Mouse (Mus musculus): Measurements from ENCODE around the gene Ak1.

Gene Ak1

GRCm38 (mm10) chr2:32601417-32602065 is 20.0 kb upstream of the Ak1 start:
- DNase-seq: peak; percentile 77

DNA sequence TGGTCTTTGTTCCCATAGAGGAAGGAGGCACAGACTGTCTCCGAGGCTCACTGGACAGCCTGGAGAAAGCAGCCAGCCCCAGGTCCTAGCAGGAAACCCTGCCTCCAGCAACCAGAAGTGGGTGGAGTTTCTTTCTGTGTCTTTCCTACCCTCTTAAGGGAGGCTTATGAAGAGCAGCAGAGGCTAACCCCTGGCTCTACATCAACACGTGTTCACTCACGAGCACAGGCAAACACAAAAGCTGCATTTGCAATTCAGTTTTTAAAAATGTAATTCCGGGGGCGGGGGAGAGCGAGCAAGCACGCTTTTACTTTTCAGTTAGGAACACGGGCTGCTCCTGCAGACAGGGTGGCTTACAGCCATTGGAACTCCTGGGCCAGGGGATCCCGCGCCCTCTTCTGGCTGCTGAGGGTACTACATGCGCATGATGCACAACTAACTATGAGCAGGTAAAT is 18.9 kb upstream of the Ak1 start:
- DNase-seq: peak; percentile 88

GRCm38 (mm10) chr2:32604631-32605030 is 16.9 kb upstream of the Ak1 start:
- no peak for DNase-seq

DNA sequence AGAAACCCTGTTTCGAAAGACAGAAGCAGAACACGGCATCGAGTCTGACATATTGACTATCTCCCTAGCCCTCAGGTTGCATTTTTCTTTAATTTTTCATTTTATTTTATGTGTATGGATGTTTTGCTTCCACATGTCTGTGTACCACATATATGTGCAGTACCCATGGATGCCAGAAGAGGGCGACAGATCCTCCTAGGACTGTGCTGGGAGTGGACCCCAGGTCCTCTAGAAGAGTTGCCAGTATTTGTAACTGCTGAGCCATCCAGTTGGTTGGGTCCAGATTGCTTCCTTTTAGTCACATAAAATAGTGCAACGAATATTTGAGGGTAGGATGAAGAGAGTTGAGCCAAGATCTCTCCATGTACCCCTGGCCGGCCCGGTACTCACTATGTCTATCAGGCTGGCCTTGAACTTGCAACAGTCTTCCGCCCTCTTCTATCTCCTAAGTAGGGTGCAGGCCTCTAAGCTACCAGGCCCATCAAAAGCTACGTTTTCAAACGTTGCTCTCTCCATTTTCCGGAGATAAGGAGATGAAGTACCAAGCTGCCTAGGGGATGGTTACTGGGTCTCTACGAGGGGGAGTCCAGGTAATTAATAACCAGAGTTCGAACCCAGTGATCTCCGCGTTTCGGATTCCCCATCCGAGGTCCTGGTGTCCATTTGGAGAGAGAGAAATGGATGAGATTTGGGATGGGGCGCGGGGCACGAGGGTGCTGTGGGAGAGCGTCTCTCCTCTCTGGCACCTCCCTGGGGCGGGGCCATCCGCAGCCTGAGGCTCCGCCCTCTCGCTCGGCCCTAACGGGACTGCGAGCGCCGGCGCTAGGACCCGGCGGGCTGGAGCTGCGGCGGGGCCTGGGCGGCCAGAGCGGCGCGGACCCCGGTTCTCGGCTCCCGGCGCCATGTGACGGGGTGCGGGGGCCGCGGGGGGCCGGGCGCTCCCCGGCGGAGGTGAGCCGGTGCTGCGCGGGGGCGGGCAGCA is 15.1 kb upstream of the Ak1 start:
- DNase-seq: peak; percentile 91

- peak; percentile 77 for DNase-seq
Observed at GRCm38 (mm10) chr2:32607262-32607947, 14.2 kb upstream of the Ak1 start.

DNA sequence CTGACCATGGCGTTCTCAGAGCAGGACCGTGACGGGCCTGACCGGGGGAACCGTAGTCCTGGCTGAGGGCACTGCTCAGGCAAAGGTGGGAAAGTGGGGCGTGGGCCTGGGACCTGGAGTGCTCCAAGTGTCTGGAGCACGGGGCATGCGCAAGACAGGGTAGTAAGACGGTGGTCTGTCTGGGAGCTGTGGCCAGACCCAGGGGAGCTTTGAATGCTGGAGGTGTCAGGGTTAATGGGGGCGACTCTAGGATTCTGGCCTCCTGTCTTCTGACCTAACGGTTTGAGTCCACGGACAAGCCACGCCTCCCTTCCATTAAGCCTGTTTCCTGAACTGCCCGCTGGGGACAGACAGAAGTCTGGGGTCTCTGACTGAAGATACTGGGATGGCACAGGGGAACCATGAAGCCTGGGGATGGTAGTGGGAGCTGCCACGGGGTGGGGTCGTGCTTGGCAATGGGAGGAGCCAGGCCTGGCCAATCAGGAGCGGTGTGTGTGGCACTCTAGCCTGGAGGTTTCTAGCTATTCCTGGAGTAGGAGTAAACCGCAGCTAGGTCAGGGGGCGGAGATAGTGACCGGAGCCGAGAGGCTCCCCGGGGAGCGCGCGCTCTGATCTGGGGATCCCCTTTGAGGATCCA is 13.3 kb upstream of the Ak1 start:
- DNase-seq: peak; percentile 82

GRCm38 (mm10) chr2:32608778-32609435 is 12.7 kb upstream of the Ak1 start:
- no peak for DNase-seq

GRCm38 (mm10) chr2:32610610-32611229 is 10.8 kb upstream of the Ak1 start:
- no peak for DNase-seq

GRCm38 (mm10) chr2:32612274-32612673 is 9.3 kb upstream of the Ak1 start:
- DNase-seq: no peak

DNA sequence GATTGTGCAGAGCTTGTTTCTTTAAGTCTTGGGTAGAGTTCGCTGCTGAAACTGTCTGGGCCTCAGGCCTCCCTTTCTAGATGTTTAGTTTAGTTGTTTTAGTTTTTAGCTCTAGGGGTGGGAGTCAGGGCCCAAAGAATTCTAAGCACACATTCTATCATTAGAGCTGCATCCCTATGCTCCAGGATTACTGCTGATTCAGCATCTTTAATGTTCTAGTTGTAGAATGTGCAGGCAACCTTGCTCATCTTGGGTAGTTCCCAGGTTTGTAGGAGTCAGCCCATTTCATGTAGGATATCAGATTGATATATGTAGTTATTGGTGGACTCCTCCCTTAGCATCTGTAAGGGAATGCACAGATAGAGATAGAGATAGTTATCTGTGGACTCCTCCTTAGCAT is 4.4 kb upstream of the Ak1 start:
- DNase-seq: no peak

GRCm38 (mm10) chr2:32617601-32618000 is 4.0 kb upstream of the Ak1 start:
- no peak for DNase-seq

- no peak for DNase-seq
Observed at GRCm38 (mm10) chr2:32618051-32618450, 3.5 kb upstream of the Ak1 start.

GRCm38 (mm10) chr2:32620682-32621516 is 659 bp upstream of the Ak1 start:
- no peak for DNase-seq

DNA sequence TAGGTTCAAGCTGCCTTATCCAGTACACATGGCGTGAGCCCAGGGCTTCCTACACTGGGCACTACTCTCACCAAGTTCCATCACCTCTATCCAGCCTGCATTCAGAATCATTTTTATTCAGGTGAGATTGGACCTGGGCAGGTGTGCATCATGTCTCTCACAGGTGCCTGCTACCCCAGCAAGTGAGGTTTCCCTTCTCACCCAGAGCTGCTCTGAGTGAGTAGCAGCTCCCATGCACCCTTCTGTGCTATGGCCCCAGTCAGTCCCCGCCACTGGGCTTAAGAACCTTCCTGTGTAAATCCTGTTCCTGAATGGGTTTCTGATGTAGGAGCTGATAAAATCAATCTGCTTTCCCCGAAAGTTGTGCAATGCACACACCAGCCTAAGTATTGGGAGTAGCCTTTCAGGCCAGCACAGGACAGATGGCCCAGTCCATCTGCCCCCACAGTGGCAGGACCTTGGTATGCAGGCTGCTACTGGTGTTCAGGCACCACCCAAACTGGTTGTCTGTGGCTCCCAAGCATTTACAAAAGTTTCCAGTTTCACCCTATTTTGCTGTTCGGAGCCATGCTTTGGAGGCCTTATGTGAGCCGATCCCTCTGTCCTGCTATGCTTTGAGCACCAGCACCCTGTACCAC is 2.7 kb downstream of the Ak1 start:
- DNase-seq: peak; percentile 45

- peak; percentile 92 for DNase-seq
Observed at GRCm38 (mm10) chr2:32625212-32625872, 3.8 kb downstream of the Ak1 start.

- DNase-seq: peak; percentile 88
Observed at GRCm38 (mm10) chr2:32625873-32626694, 4.5 kb downstream of the Ak1 start.

- peak; percentile 64 for DNase-seq
Observed at GRCm38 (mm10) chr2:32627266-32628043, 5.9 kb downstream of the Ak1 start.

GRCm38 (mm10) chr2:32628044-32628550 is 6.5 kb downstream of the Ak1 start:
- peak; percentile 59 for DNase-seq

All from cerebellum, adult 11-12 months (tissue).